Mouse (Mus musculus) lung, postnatal 4 days (tissue): ENCODE results near the gene Fastkd5.
"Not testable (repeated sequence)": the region's sequence is repeated elsewhere in the genome, so short reads cannot be mapped to it uniquely, and the experiment has no call there.

Experiments
- DNase-seq, 2 experiments: peaks; one replicate each; pipeline ENCODE4 v3.0.0; 2021

The Fastkd5 gene

DNA sequence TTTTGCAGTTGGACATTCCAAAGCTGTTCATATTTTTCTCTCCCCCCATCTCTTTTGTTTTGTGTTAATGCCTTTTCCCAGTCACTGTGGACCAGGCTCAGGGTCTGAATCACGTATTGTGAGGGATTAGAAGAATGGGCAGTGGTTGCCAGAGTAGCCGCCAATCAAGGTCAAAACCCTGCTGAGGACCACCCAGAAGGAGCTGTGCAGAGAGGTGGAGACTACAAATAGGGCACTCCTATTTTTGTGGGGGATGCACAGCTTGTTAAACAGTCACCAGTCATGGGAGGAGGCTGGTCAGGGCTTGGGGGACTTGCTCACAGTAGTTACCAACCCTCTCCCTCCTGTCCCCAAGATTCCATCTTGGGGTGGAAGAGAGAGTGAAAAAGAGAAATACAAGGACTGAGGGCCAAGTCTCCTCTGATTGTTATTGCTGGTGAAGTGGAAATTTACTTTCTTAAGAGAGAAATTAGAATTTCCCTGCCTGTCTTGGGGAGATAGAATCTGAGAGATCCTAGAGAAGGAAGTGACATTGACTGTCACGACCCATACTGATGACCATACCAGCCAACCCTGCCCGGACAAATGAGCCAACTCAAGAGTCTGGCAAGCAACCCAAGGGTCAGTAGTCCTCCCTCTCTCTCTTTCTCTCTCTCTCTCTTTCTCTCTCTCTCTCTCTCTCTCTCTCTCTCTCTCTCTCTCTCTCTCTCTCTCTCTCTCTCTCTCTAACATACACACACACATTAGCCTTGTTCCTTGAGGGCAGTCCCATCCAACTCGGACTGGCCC is 3.3 kb upstream of the Fastkd5 start:
- DNase-seq, result no peak

GRCm38 (mm10) chr2:130632416-130632815 is 2.6 kb upstream of the Fastkd5 start:
- DNase-seq, result no peak

GRCm38 (mm10) chr2:130629080-130629838 is 568 bp downstream of the Fastkd5 start:
- no peak for DNase-seq

GRCm38 (mm10) chr2:130628424-130628823 is 1.4 kb downstream of the Fastkd5 start:
- no peak for DNase-seq

- no peak for DNase-seq
Measured at GRCm38 (mm10) chr2:130618972-130619371, 10.9 kb downstream of the Fastkd5 start.

- peak in 1 of 2 experiments; percentile 32 for DNase-seq
Measured at GRCm38 (mm10) chr2:130613091-130613490, 16.7 kb downstream of the Fastkd5 start.

GRCm38 (mm10) chr2:130602195-130602594 is 27.6 kb downstream of the Fastkd5 start:
- DNase-seq, result peak; percentile 45 to 75

GRCm38 (mm10) chr2:130598399-130598798 is 31.4 kb downstream of the Fastkd5 start:
- DNase-seq, result no peak

DNA sequence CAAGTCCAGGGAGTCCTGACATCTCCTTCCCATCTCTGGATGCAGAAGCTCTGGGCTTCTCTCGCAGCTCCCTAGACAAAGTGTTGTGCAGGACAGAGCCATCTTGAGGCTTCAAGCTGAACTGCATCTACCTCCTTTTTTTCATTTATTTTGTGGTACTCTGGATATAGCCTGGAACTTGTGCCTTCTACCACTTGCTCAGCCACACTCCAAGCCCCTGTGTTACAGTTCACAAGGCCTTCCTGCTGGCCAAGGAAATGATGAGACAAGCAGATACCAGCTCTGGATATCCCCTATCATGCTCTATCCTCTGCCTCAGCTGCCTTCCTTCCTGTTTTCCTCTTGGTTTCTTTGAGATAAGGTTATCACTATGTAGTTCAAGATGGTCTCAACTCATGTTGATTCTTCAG is 32.2 kb downstream of the Fastkd5 start:
- DNase-seq, result peak in 1 of 2 experiments; percentile 35

DNA sequence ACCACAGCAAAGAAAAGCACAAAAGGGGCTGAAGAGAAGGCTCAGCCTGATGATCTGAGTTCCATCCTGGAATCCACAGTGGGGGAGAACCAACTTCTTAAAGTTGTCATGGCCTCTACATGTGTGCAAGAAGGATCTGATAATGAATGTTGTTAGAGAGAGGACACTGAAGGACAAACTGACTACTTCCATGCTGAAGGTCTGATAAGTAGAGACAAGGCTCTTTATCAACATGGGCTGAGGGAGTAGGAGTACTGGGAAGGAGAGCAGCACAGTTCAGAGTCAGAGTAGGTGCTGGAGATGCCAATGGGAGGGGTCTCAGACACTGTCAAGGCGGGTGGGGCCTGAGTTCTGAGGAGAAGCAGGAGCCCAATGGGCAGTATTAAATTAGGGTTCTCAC is 34.2 kb downstream of the Fastkd5 start:
- DNase-seq, result no peak

GRCm38 (mm10) chr2:130591016-130591415 is 38.8 kb downstream of the Fastkd5 start:
- no peak for DNase-seq

DNA sequence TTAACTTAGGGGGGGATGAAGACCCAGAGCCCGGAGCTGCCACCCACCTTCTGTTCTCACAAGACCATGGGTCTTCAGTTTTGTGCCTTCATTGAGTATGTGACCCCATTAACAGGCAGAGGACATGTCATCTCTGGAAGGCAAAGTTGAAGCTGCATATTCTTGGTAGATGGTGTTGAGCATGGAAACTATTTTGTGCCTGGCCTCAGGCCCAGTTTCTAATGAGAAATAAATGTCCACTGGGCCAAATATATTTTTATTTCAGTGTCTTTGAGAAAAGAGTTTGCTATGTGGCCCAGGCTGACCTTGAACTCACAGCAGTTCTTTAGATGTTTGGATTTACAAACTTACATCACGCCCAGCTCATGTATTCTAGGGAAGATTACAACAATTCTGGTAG is 40.1 kb downstream of the Fastkd5 start:
- peak in 1 of 2 experiments; percentile 42 for DNase-seq

GRCm38 (mm10) chr2:130589157-130589556 is 40.7 kb downstream of the Fastkd5 start:
- DNase-seq, result peak in 1 of 2 experiments; percentile 23

DNA sequence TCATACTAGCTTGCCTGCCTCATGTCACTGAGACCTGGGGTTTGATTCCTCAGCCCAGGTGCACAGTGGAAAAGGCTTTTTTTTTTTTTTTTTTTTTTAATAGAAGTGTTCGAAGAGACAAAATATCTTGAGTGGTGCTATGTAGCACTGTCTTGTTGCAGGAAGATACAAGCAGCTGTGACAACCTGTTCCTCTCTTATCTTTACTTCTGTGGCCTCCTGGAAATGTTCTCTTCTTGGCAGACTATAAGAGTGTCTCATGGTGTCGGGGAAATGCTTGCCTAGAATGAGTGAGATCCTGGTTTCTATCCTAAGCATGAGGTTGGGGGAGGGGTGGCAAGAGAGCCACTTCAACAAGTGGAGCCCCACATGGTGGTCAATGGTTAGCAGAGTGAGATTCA is 41.5 kb downstream of the Fastkd5 start:
- DNase-seq, result no peak

DNA sequence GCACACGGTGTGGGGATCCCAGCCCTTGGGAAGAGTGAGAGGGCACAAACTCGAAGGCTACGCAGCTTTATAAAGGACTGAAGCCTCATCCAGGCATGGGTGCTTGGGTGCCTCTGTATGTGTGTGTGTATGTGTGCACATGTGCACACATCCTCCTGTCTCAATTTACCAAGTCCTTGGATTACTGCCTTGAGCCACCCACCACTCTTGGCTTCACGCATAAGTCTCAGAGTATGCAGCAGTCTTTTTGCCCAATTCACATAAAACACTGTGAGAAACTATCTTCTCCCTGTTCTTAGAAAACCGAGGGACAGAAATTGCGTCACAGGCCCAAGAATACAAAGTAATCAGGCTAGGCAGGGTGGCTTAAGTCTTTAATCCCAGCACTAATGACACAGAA is 43.8 kb downstream of the Fastkd5 start:
- no peak for DNase-seq

DNA sequence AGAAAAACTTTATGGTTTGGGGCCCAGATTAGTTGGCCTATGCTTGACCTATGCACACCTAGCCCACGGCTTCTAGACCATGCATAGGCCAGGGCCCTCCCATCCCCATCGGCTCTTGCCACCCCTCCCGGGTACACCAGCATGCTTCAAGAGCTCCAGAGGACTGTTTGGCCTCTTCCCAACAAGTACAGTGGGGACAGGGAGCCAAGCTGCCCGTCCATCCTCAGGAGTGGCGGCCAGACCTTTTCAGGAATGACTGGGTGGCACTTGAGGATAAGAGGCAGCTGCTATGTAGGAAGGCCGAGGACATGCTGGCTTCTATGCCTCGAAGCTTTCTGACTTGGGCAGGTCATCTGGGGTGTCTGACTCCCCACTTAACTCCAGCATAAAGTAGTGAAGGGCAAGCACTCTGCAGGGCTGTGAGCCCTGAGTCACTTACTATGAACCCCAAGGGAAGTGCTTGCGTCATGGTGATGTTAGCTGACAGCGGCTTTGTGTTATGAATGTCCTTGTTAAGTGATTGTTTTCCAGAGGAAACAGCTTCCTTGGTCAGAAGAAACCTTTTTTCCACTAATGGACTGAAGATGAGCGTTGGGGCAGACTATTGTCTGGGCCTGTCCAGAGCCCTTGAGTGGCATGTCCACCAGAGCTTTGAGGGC is 45.8 kb downstream of the Fastkd5 start:
- peak in 1 of 2 experiments; percentile 66 for DNase-seq

- DNase-seq, result no peak
Measured at GRCm38 (mm10) chr2:130582552-130582951, 47.3 kb downstream of the Fastkd5 start, which contains the start of gene Avp. TSS of gene Avp (minus strand) at chr2:130582554.

DNA sequence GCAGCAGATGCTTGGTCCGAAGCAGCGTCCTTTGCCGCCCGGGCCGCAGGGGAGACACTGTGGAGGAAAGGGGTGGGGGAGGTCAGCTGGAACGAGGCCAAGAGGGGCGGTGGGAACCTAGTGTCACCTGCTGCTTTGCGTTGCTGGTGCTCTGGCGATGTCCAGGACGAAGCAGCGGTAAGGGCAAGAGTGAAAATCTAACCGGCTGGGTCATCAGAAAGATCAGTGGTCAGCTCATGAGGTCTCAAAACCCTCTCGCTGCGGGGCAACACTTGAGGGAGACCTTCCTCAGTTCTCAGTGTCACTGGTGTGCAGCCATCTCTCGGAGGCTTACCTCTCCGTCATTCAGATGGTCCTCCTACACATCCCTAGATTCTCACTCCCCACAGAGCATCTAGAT is 48.6 kb downstream of the Fastkd5 start:
- DNase-seq, result no peak

GRCm38 (mm10) chr2:130579791-130580190 is 50.0 kb downstream of the Fastkd5 start:
- no peak for DNase-seq

DNA sequence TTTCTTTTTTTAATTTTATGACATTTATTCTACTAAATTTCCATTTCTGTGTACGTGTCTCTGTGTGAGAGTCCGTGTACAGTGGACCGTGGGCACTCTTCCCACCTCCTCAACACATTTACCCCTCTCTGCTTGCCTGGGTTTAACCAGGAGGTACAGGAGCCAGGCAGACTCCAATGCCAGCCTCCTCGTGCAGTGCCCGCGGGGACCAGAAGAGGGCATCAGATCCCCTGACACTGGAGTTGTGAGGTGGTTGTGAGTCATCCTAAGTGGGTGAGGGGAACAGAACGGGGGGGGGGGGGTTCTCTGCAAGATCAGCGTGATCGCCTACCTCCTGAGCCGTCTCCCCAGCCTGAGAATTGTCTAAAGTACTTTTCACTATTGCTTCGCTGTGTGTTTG is 51.7 kb downstream of the Fastkd5 start:
- peak; percentile 42 to 69 for DNase-seq

GRCm38 (mm10) chr2:130577632-130578031 is 52.2 kb downstream of the Fastkd5 start:
- DNase-seq, result peak; percentile 63 to 65

DNA sequence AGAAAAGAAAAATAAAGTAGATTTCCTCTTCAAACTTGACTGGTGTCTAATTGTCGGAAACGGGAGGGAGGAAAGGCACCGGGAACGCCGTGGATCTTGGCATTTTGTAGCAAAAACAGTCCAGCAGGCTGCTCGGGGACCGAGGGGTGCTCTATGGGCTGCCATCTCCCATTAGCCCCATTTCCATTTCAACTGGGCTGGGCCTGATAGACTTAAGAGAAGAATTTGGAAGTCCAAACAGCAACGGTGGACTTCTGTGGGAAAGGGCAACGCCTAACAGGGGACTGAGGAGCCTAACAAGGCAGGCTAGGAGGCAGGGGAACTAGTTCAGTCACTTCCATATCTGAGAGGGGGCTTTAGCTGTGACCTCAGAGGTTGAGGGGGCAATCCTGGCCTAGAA is 52.8 kb downstream of the Fastkd5 start:
- no peak for DNase-seq

DNA sequence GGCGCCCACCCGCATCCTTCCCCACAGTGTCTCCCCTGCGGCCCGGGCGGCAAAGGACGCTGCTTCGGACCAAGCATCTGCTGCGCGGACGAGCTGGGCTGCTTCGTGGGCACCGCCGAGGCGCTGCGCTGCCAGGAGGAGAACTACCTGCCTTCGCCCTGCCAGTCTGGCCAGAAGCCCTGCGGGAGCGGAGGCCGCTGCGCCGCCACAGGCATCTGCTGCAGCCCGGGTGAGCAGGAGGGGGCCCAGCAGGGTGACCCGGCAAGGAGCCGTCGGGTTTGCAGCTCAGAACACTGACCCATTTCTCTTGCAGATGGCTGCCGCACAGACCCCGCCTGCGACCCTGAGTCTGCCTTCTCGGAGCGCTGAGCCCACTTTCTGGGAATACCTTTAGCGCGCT is 53.3 kb downstream of the Fastkd5 start:
- DNase-seq, result not testable (repeated sequence)
